Mouse (Mus musculus) adrenal gland, postnatal 10 days (tissue): ENCODE measurements around the gene Tppp3. TPM values are rescaled to one million over a fixed set of nuclear protein-coding genes. Genes with fewer than 3 reads are reported as not detected.

Source experiments
- DNase-seq: peaks from one replicate; pipeline ENCODE4 v3.0.0; 2021; ENCODE audit warnings: mixed read lengths
- total RNA-seq, 2 experiments: library from RNA; stranded (reverse); gene quantifications; 2 replicates each; pipeline ENCODE4 v1.2.3; 2021

Tppp3 gene
- total RNA-seq, 2 experiments from 2014 or later = 67.9 to 106 TPM

GRCm38 (mm10) chr8:105467396-105467985 lies 3.8 kb downstream of the Tppp3 start:
- DNase-seq = no peak

- peak; percentile 60 for DNase-seq
Observed at GRCm38 (mm10) chr8:105466700-105467291, 4.5 kb downstream of the Tppp3 start.

GRCm38 (mm10) chr8:105466246-105466645 lies 5.1 kb downstream of the Tppp3 start:
- no peak for DNase-seq

- DNase-seq = peak; percentile 42
Observed at GRCm38 (mm10) chr8:105464595-105464994, 6.7 kb downstream of the Tppp3 start.

GRCm38 (mm10) chr8:105461085-105461803 lies 10.1 kb downstream of the Tppp3 start:
- DNase-seq = no peak

GRCm38 (mm10) chr8:105455218-105455617 lies 16.1 kb downstream of the Tppp3 start:
- DNase-seq = no peak

GRCm38 (mm10) chr8:105454088-105454487 lies 17.2 kb downstream of the Tppp3 start:
- DNase-seq = peak; percentile 32

- no peak for DNase-seq
Observed at GRCm38 (mm10) chr8:105453296-105453695, 18.0 kb downstream of the Tppp3 start.

GRCm38 (mm10) chr8:105451903-105452603 lies 19.3 kb downstream of the Tppp3 start:
- DNase-seq = peak; percentile 62

GRCm38 (mm10) chr8:105450977-105451376 lies 20.3 kb downstream of the Tppp3 start:
- DNase-seq = no peak

GRCm38 (mm10) chr8:105448596-105448995 lies 22.7 kb downstream of the Tppp3 start:
- DNase-seq = no peak

GRCm38 (mm10) chr8:105448188-105448587 lies 23.1 kb downstream of the Tppp3 start:
- no peak for DNase-seq

- no peak for DNase-seq
Observed at GRCm38 (mm10) chr8:105446127-105446552, 25.2 kb downstream of the Tppp3 start.

GRCm38 (mm10) chr8:105445296-105446126 lies 25.8 kb downstream of the Tppp3 start:
- no peak for DNase-seq

- DNase-seq = no peak
Observed at GRCm38 (mm10) chr8:105442661-105443060, 28.7 kb downstream of the Tppp3 start.

- peak; percentile 66 for DNase-seq
Observed at GRCm38 (mm10) chr8:105441433-105441832, 29.9 kb downstream of the Tppp3 start.

- DNase-seq = peak; percentile 63
Observed at GRCm38 (mm10) chr8:105438865-105439264, 32.5 kb downstream of the Tppp3 start.

GRCm38 (mm10) chr8:105437078-105437748 lies 34.1 kb downstream of the Tppp3 start:
- DNase-seq = no peak

GRCm38 (mm10) chr8:105436218-105436617 lies 35.1 kb downstream of the Tppp3 start:
- DNase-seq = no peak

GRCm38 (mm10) chr8:105434136-105434535 lies 37.2 kb downstream of the Tppp3 start:
- no peak for DNase-seq

GRCm38 (mm10) chr8:105433511-105433910 lies 37.8 kb downstream of the Tppp3 start:
- DNase-seq = no peak
